Mouse (Mus musculus) adrenal gland, adult (tissue): ENCODE measurements around the gene Atg4c.

Experiments used
- DNase-seq, 2 experiments: peaks; one replicate each; pipeline ENCODE4 v3.0.0; 2022 to 2023; ENCODE audit warnings: low spot score in 1 of 2; ENCODE audit not compliant: inconsistent age in 2 of 2

Gene Atg4c

GRCm38 (mm10) chr4:99252957-99253356 lies 59.2 kb downstream of the Atg4c start:
- DNase-seq = no peak

- DNase-seq = no peak
Measured at GRCm38 (mm10) chr4:99263191-99263590, 69.5 kb downstream of the Atg4c start.

- DNase-seq = no peak
Measured at GRCm38 (mm10) chr4:99263663-99264062, 69.9 kb downstream of the Atg4c start.

GRCm38 (mm10) chr4:99266843-99267445 lies 73.2 kb downstream of the Atg4c start:
- no peak for DNase-seq

GRCm38 (mm10) chr4:99272860-99273259 lies 79.1 kb downstream of the Atg4c start:
- no peak for DNase-seq

GRCm38 (mm10) chr4:99273466-99273865 lies 79.7 kb downstream of the Atg4c start:
- DNase-seq = no peak

GRCm38 (mm10) chr4:99273979-99274378 lies 80.2 kb downstream of the Atg4c start:
- no peak for DNase-seq

- no peak for DNase-seq
Measured at GRCm38 (mm10) chr4:99278876-99279275, 85.1 kb downstream of the Atg4c start.

- no peak for DNase-seq
Measured at GRCm38 (mm10) chr4:99281711-99282110, 88.0 kb downstream of the Atg4c start.

- DNase-seq = no peak
Measured at GRCm38 (mm10) chr4:99289286-99289685, 95.6 kb downstream of the Atg4c start.

- peak; percentile 16 to 75 for DNase-seq
Measured at GRCm38 (mm10) chr4:99298676-99299075, 104.9 kb downstream of the Atg4c start.

GRCm38 (mm10) chr4:99304793-99305192 lies 111.1 kb downstream of the Atg4c start:
- no peak for DNase-seq
